Mouse (Mus musculus) retina, postnatal 7 days (tissue): ENCODE measurements around the gene Itpr2.

ENCODE experiments used
- DNase-seq: peaks from one replicate; pipeline ENCODE4 v3.0.0-alpha.2; 2012; ENCODE audit warnings: low read depth, low spot score

Gene Itpr2

GRCm38 (mm10) chr6:146424326-146424725 is 77.7 kb downstream of the Itpr2 start:
- DNase-seq = no peak

GRCm38 (mm10) chr6:146420718-146421117 is 81.3 kb downstream of the Itpr2 start:
- DNase-seq = no peak

- no peak for DNase-seq
These were observed 85.6 kb downstream of the Itpr2 start for GRCm38 (mm10) chr6:146416461-146416860.

GRCm38 (mm10) chr6:146414094-146414493 is 87.9 kb downstream of the Itpr2 start:
- DNase-seq = no peak

GRCm38 (mm10) chr6:146411446-146412070 is 90.5 kb downstream of the Itpr2 start:
- no peak for DNase-seq

- DNase-seq = no peak
These were observed 91.6 kb downstream of the Itpr2 start for GRCm38 (mm10) chr6:146410427-146410810.

- DNase-seq = peak; percentile 66
These were observed 92.2 kb downstream of the Itpr2 start for GRCm38 (mm10) chr6:146409692-146410426.

- peak; percentile 23 for DNase-seq
These were observed 96.6 kb downstream of the Itpr2 start for GRCm38 (mm10) chr6:146405380-146405779.

- DNase-seq = no peak
These were observed 97.1 kb downstream of the Itpr2 start for GRCm38 (mm10) chr6:146404876-146405275.

- DNase-seq = no peak
These were observed 97.9 kb downstream of the Itpr2 start for GRCm38 (mm10) chr6:146404156-146404555.

- no peak for DNase-seq
These were observed 98.9 kb downstream of the Itpr2 start for GRCm38 (mm10) chr6:146402905-146403642.

- no peak for DNase-seq
These were observed 104.2 kb downstream of the Itpr2 start for GRCm38 (mm10) chr6:146397803-146398202.

GRCm38 (mm10) chr6:146396253-146396652 is 105.8 kb downstream of the Itpr2 start:
- no peak for DNase-seq

- no peak for DNase-seq
These were observed 106.4 kb downstream of the Itpr2 start for GRCm38 (mm10) chr6:146395616-146396015.

- no peak for DNase-seq
These were observed 109.8 kb downstream of the Itpr2 start for GRCm38 (mm10) chr6:146392188-146392587.

GRCm38 (mm10) chr6:146390159-146390558 is 111.9 kb downstream of the Itpr2 start:
- no peak for DNase-seq

- DNase-seq = no peak
These were observed 114.0 kb downstream of the Itpr2 start for GRCm38 (mm10) chr6:146388010-146388409.

GRCm38 (mm10) chr6:146387039-146387713 is 114.8 kb downstream of the Itpr2 start:
- no peak for DNase-seq

- no peak for DNase-seq
These were observed 122.8 kb downstream of the Itpr2 start for GRCm38 (mm10) chr6:146379263-146379662.

GRCm38 (mm10) chr6:146371511-146371910 is 130.5 kb downstream of the Itpr2 start:
- no peak for DNase-seq

- no peak for DNase-seq
These were observed 135.8 kb downstream of the Itpr2 start for GRCm38 (mm10) chr6:146366180-146366579.

- no peak for DNase-seq
These were observed 144.1 kb downstream of the Itpr2 start for GRCm38 (mm10) chr6:146357911-146358310.
